21 mouse cellular contexts compared by ENCODE assay signal in the genomic region with DNA sequence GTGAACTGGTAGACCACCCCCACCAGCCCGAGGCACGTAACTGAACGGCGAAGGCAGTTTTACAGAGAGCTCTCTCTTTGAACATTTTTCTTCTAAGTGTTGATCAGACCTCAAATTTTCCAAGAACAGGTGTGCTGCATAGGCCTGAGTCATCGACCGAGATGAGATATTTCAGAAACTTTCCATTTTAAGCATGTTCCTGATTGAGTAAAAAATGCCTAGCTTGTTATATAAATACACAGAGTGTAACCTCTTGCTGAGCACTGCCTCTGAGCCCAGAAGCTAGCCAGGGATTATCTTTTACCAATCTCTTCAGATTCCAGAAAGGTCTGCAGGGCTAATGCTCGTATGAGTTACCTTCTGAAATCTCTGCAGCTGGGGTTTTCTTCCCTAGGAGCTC.
DNase-seq lines count a peak whose midpoint lies in the region; ATAC-seq lines count a peak whose summit lies in the region.
"Had no signal": no experiment of that assay in that cellular context is flagged by ENCODE, and none has a peak within 500 bp of the region (broad histone marks: within the 10 kb centered on the region; RNA-seq: fewer than 3 reads in every experiment).

No protein-coding gene starts in this region.

- H3K27me3 ChIP-seq in midbrain, embryonic 14.5 days (ENCODE audit: control insufficient read depth, insufficient read depth, low read length), result no peaks in the 10 kb centered on the region
- H3K27me3 ChIP-seq: embryonic facial prominence, embryonic 15.5 days; hindbrain, embryonic 12.5 days had no signal

- H3K9ac ChIP-seq in midbrain, embryonic 14.5 days (replicated peaks; ENCODE audit: low read length), result no peak overlapping the region
- H3K9ac ChIP-seq: embryonic facial prominence, embryonic 15.5 days; hindbrain, embryonic 12.5 days had no signal

- H3K4me3 ChIP-seq in midbrain, embryonic 14.5 days (replicated peaks; ENCODE audit: low read depth, low read length), result no peak overlapping the region
- H3K4me3 ChIP-seq: embryonic facial prominence, embryonic 15.5 days; erythroblast, embryonic 14.5 days; forebrain, embryonic 10.5 days; heart, embryonic 10.5 days; hindbrain, embryonic 12.5 days had no signal

- H3K4me2 ChIP-seq in midbrain, embryonic 14.5 days (ENCODE audit: low read length), result no peak overlapping the region
- H3K4me2 ChIP-seq: embryonic facial prominence, embryonic 15.5 days; hindbrain, embryonic 12.5 days had no signal

- peak; percentile 69 for ATAC-seq in frontal cortex, adult (ENCODE audit: low TSS enrichment)
- no peak for ATAC-seq in midbrain, embryonic 14.5 days (ENCODE audit: low FRiP score, low TSS enrichment)

- WGBS in midbrain, embryonic 14.5 days, result 75% methylated on average over 7 of the region's 7 CpGs

- no peak overlapping the region for H3K27ac ChIP-seq in midbrain, embryonic 14.5 days (replicated peaks; ENCODE audit: low read depth, low read length)
- H3K27ac ChIP-seq: embryonic facial prominence, embryonic 15.5 days; forebrain, embryonic 10.5 days; heart, embryonic 10.5 days; hindbrain, embryonic 12.5 days had no signal

- DNase-seq in cerebellum, adult 18-20 months, result peak; percentile 25 to 42
- no peak for DNase-seq in cerebellum, postnatal 25 days
- DNase-seq in frontal cortex, postnatal 10 days (ENCODE audit: low spot score in 2 of 2), result no peak
- peak; percentile 20 for DNase-seq in thymus, postnatal 14 days
- DNase-seq in thymus, postnatal 10 days (ENCODE audit: low spot score in 2 of 2), result no peak
- no peak for DNase-seq in midbrain, embryonic 14.5 days
- DNase-seq: adrenal gland, adult 8-10 months; adrenal gland, postnatal 36 days; B cell, adult 2 months; cerebellum, adult 11-12 months; embryo, embryonic 11 days; gastrocnemius, postnatal 10 days; heart, adult 18-20 months; heart, postnatal 10 days; heart, postnatal 4 days had no signal

- no peaks in the 10 kb centered on the region for H3K9me3 ChIP-seq in midbrain, embryonic 14.5 days (ENCODE audit: control insufficient read depth, low read length)
- H3K9me3 ChIP-seq: embryonic facial prominence, embryonic 15.5 days; forebrain, embryonic 10.5 days; heart, embryonic 10.5 days; hindbrain, embryonic 12.5 days had no signal

- no peaks in the 10 kb centered on the region for H3K4me1 ChIP-seq in midbrain, embryonic 14.5 days (ENCODE audit: control insufficient read depth, insufficient read depth, low read length)
- H3K4me1 ChIP-seq: embryonic facial prominence, embryonic 15.5 days had no signal

- H3K36me3 ChIP-seq in midbrain, embryonic 14.5 days (ENCODE audit: control insufficient read depth, insufficient read depth, low read length), result no peaks in the 10 kb centered on the region
- H3K36me3 ChIP-seq: embryonic facial prominence, embryonic 15.5 days; forebrain, embryonic 10.5 days; heart, embryonic 10.5 days; hindbrain, embryonic 12.5 days had no signal

Comparison
In these comparisons a context has a peak if more than half of its experiments do, and no peak if none do; other contexts are left out.
1. DNase-seq: peak in cerebellum, adult 18-20 months (2 of 2) and thymus, postnatal 14 days (single experiment); none in cerebellum, postnatal 25 days (0 of 2), frontal cortex, postnatal 10 days (0 of 2), thymus, postnatal 10 days (0 of 2) and midbrain, embryonic 14.5 days (single experiment).